Mouse (Mus musculus): ENCODE results near the gene Gse1. TPM values are rescaled to one million over a fixed set of nuclear protein-coding genes. Genes with fewer than 3 reads are reported as not detected.

Gse1 gene
- total RNA-seq, 2 experiments from 2014 or later: 77.7 to 105 TPM

DNA sequence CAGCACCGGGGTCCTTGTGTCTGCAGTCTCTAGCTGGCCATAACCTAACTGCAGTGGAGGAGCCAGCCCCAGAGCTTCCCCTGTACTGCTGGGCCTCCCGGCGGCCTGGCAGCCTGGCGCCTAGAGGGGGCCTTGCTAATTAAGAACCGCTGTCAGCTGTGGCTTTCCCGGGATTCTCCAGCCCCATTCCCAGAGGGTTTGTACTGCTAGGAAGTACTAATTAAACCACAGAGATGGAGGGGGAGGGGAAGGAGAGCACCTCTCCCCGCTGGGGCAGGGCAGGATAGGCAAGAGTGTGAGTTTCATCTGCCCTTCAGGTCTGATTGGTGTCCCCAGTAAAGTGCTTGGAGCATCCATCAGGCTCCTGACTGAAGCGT, 335.1 kb downstream of the Gse1 start:
- intact Hi-C loops (cut with DNase I): no loop called here
- peak overlapping the region; percentile 71 for H3K27ac ChIP-seq
- no peak for TF ChIP-seq CTCF (IDR thresholded peaks at IDR 0.05)
- DNase-seq (ENCODE audit: extremely low spot score in 1 of 2, low spot score in 2 of 2): no peak
- no peak overlapping the region for H3K4me3 ChIP-seq

DNA sequence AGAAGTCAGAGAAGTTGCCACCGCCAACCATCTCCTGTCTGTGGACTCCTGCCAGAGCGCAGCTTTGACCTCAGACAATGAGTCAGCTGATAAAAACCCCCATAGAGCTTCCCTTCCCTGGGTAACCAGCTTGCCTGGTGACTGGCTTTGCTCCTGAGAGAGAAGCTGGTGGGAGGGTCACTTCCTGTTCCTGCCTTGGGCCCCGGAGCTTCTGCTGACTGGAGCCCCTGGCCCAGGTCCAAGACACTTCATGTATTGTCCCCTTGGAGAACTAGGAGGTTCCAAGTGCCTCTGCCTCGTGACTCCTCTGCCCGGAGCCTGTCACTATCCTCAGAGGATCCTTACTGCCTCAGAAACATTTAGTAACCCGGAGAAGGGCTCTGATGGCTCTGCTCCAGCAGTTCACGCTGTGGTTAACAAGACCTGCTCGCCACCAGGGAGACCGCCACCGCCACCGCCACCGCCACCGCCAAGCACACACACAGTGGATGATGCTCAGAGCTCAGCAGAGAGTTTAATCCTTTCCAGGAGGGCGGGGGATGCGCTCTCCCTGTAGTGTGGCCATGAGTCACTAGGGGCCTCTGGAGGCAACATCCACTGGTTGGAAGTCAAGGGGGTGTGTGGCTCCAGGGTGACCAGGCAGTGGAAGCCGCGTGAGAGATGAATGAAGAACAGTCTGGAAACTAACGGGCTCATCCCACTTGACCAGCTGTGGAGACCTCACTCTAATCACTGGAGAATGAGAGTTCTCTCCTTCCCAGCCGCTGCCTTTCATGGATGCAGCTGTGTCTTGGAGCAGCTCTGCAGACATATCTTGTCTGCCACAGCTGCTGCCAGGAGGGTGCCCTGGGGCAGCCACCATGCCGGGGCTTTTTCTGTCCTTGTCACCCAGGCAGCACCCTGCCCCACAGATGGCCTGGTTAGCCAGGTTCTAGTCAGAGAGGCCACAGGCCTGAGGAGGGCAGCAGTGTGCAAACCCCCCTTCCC, 335.9 kb downstream of the Gse1 start:
- DNase-seq (ENCODE audit: extremely low spot score in 1 of 2, low spot score in 2 of 2): peak in 1 of 2 experiments; percentile 67
- Histone ChIP-seq H3K27ac (peak overlapping the region; percentile 71), H3K4me3 (no peak overlapping the region)
- peak; percentile 3 for TF ChIP-seq CTCF (IDR thresholded peaks at IDR 0.05)
- intact Hi-C loops (cut with DNase I): no loop called here

GRCm38 (mm10) chr8:120565151-120565711, 337.0 kb downstream of the Gse1 start:
- H3K4me3 ChIP-seq: no peak overlapping the region
- intact Hi-C loops (cut with DNase I): no loop called here
- no peak for DNase-seq (ENCODE audit: extremely low spot score in 1 of 2, low spot score in 2 of 2)
- no peak overlapping the region for H3K27ac ChIP-seq
- no peak for TF ChIP-seq CTCF (IDR thresholded peaks at IDR 0.05)

- DNase-seq (ENCODE audit: extremely low spot score in 1 of 2, low spot score in 2 of 2): no peak
- no peak overlapping the region for H3K4me3 ChIP-seq
- intact Hi-C loops (cut with DNase I): no loop called here
- H3K27ac ChIP-seq: no peak overlapping the region
- TF ChIP-seq CTCF (IDR thresholded peaks at IDR 0.05): no peak
Observed at GRCm38 (mm10) chr8:120566681-120567080, 338.4 kb downstream of the Gse1 start.

DNA sequence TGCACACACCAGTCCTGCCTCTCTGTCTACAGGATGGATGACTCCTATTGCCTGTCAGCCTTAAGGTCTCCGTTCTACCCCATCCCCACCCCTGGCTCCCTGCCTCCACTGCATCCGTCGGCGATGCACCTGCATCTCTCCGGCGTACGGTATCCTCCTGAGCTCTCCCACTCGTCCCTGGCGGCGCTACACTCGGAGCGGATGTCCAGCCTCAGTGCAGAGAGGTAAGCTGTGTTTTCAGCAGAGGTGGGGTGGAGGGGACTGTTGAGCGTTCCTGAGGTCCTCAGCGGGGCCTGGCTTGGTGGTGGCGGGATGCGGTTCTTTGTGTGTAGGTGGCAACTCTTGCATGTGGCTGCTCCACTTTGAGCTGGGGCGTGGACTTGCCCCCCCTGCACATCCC, 339.5 kb downstream of the Gse1 start:
- DNase-seq (ENCODE audit: extremely low spot score in 1 of 2, low spot score in 2 of 2): no peak
- no peak for TF ChIP-seq CTCF (IDR thresholded peaks at IDR 0.05)
- Histone ChIP-seq H3K27ac (no peak overlapping the region), H3K4me3 (no peak overlapping the region)
- intact Hi-C loops (cut with DNase I): no loop called here

DNA sequence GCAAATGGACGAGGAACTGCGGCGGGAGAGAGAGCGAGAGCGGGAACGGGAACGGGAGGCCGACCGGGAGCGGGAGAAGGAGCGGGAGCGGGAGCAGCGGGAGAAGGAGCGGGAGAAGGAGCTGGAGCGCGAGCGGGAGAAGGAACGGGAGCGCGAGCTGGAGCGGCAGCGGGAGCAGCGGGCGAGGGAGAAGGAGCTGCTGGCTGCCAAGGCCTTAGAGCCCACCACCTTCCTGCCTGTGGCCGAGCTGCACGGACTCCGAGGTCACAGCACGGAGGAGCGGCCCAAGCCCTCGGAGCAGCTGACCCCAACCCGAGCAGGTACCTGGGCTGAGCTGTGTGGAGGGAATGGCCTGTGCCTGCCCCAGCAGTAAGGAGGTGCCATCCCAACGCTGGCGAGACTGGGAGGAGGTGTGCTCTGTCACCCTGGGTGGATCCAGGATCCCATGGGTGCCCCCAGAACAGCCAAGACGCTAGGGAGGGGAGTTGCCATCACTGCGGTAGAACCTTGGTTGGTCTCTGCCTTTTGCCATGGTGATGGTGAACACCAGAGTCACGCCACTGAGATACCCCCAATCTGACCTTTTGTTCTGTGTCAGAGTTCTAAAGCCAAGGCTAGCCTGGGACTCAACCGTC, 340.0 kb downstream of the Gse1 start:
- DNase-seq (ENCODE audit: extremely low spot score in 1 of 2, low spot score in 2 of 2): no peak
- no peak overlapping the region for H3K4me3 ChIP-seq
- H3K27ac ChIP-seq: no peak overlapping the region
- no peak for TF ChIP-seq CTCF (IDR thresholded peaks at IDR 0.05)
- intact Hi-C loops (cut with DNase I): no loop called here

DNA sequence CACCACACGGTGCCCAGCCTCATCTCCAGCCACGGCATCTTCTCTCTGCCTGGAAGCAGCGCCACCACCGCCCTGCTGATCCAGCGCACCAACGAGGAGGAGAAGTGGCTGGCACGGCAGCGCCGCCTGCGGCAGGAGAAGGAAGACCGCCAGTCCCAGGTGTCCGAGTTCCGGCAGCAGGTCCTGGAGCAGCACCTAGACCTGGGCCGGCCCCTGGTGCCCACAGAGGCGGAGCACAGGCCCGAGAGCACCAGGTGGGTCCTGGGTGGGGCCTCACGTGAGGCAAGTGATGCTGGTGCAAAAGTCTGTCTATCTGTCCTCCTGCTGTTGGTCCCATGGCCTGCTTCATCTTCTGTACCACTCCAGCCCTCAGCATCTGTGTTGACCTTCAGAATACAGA, 340.9 kb downstream of the Gse1 start:
- DNase-seq (ENCODE audit: extremely low spot score in 1 of 2, low spot score in 2 of 2): no peak
- H3K27ac ChIP-seq: no peak overlapping the region
- TF ChIP-seq CTCF (IDR thresholded peaks at IDR 0.05): peak; percentile 2
- H3K4me3 ChIP-seq: no peak overlapping the region
- intact Hi-C loops (cut with DNase I): no loop called here

DNA sequence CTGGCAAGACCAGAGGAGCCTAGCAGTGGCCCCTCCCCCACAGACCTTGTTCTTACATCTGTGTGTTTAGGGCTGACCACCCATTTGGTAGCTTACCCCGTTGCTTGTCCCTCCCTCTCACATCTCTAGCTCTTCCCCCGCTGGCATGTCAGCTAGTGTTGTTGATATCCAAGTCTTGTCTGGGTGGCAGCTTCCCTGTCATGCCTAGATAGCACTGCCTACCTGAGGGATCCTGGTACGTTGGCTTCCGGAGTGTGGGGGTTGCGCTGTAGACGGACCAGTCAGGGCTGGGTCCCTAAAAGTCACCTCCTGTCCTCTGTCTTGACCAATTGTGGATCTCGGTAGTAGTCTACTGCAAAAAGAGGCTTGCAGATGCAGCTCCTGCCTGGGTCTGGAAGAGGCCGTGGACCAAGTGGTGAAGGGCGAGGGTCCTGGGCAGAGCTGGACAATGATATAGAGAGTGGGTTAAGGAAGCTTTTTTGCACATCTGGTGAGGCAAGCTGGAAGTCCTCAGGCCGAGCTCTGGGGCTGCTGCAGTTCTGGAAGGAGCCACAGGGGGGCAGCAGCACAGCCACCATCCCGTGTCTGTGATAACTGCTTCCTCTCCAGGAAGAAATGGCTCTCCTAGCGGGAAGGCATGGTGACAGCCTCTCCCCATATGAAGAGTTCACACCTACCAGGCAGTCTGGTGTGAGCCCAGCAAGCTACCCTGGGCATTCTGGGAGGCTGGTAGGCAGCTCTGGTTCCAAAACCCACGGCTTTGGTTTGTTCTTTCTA, 341.9 kb downstream of the Gse1 start:
- intact Hi-C loops (cut with DNase I): no loop called here
- TF ChIP-seq CTCF (IDR thresholded peaks at IDR 0.05): no peak; the same call in none of the 2 replicates
- peak; percentile 80 to 86 for DNase-seq (ENCODE audit: extremely low spot score in 1 of 2, low spot score in 2 of 2)
- Histone ChIP-seq H3K27ac (no peak overlapping the region), H3K4me3 (no peak overlapping the region)

DNA sequence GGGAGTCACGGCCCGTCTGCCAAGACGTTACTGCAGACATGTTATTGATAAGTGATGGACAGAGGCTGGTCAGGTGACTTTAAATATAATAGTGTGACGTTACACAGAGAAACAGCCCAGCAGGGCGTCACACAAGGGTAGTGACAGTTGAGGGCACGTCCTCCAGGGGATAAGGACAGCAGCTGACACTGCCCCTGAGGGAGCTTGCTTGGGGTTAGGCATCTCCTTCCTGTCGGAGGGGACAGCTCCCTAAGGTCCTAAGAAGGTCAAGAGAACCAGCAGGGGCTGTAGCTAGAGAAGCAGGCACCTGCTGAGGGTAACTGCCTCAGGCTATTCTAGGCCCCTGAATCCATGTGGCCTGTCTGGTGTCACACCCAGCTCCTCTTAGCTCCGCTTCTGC, 343.3 kb downstream of the Gse1 start:
- H3K27ac ChIP-seq: no peak overlapping the region
- intact Hi-C loops (cut with DNase I): no loop called here

DNA sequence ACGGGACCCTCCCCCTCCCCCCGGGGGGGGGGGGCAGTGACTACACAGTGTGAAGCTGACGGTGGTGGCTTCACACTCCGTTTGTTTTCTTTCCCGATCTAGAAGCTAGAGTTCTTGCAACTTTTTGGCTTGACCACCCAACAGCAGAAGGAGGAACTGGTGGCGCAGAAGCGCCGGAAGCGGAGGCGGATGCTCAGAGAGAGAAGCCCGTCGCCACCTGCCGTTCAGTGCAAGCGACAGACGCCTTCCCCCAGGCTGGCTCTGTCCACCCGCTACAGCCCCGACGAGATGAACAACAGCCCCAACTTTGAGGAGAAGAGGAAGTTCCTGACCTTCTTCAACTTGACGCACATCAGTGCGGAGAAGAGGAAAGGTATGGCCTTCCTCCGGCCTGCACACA, 344.3 kb downstream of the Gse1 start:
- 0 out of 2 replicates have a peak overlapping the region, but pooled peaks have one; percentile 30 for H3K27ac ChIP-seq
- intact Hi-C loops (cut with DNase I): no loop called here

More for the DNA sequence above, 343.3 kb downstream of the Gse1 start:
- H3K4me3 ChIP-seq: no peak overlapping the region
- no peak for TF ChIP-seq CTCF (IDR thresholded peaks at IDR 0.05)
- DNase-seq (ENCODE audit: extremely low spot score in 1 of 2, low spot score in 2 of 2): no peak

DNA sequence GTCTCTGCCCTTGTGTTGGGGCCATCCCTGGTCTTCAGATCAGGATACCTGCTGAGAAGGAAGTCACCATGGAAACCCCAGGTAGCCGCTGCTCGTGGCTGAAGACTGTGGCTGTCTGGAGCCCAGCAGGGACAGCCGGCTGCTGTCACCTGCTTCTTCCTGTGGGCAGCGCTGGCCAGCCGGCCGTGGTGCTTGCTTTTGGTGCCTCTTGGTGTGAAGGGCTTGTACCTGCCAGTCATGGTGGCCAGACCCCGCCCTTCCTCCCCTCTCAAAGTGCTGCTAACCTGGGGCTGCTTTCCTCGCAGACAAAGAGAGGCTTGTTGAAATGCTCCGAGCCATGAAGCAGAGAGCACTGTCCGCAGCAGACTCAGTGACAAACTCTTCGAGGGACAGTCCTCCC, 345.6 kb downstream of the Gse1 start:
- Histone ChIP-seq H3K27ac (no peak overlapping the region), H3K4me3 (no peak overlapping the region)
- TF ChIP-seq CTCF (IDR thresholded peaks at IDR 0.05): no peak
- no peak for DNase-seq (ENCODE audit: extremely low spot score in 1 of 2, low spot score in 2 of 2)
- intact Hi-C loops (cut with DNase I): no loop called here

More for the DNA sequence above, 344.3 kb downstream of the Gse1 start:
- DNase-seq (ENCODE audit: extremely low spot score in 1 of 2, low spot score in 2 of 2): peak in 1 of 2 experiments; percentile 64
- peak; percentile 33 for TF ChIP-seq CTCF (IDR thresholded peaks at IDR 0.05)
- H3K4me3 ChIP-seq: no peak overlapping the region

All from left cerebral cortex, adult 2 months (tissue).